Mouse (Mus musculus): ENCODE measurements at regions not wholly inside any gene's neighbourhood (a gene's known extent, or its start where the extent isn't known, plus 50 kb on each side); places are given as distances from the start of the nearest gene placed in this dataset.

GRCm38 (mm10) chr13:28560081-28560480 lies 302.8 kb downstream of the Gm11361 start:
- DNase-seq: no peak

GRCm38 (mm10) chr13:28557032-28557570 lies 299.8 kb downstream of the Gm11361 start:
- no peak for DNase-seq

GRCm38 (mm10) chr13:28556385-28556938 lies 299.1 kb downstream of the Gm11361 start:
- no peak for DNase-seq

- DNase-seq: no peak
Observed at GRCm38 (mm10) chr13:28554143-28554830, 297.0 kb downstream of the Gm11361 start.

GRCm38 (mm10) chr13:28552974-28553750 lies 295.8 kb downstream of the Gm11361 start:
- DNase-seq: no peak

GRCm38 (mm10) chr13:28551555-28551954 lies 294.2 kb downstream of the Gm11361 start:
- peak in 1 of 2 experiments; percentile 28 for DNase-seq

- DNase-seq: no peak
Observed at GRCm38 (mm10) chr13:28545797-28546196, 288.5 kb downstream of the Gm11361 start.

- DNase-seq: no peak
Observed at GRCm38 (mm10) chr13:28545337-28545736, 288.0 kb downstream of the Gm11361 start.

GRCm38 (mm10) chr13:28544819-28545180 lies 287.5 kb downstream of the Gm11361 start:
- no peak for DNase-seq

GRCm38 (mm10) chr13:28544003-28544818 lies 286.9 kb downstream of the Gm11361 start:
- peak in 1 of 2 experiments; percentile 45 for DNase-seq

GRCm38 (mm10) chr13:28541607-28542006 lies 284.3 kb downstream of the Gm11361 start:
- DNase-seq: no peak

GRCm38 (mm10) chr13:28533080-28533479 lies 275.8 kb downstream of the Gm11361 start:
- DNase-seq: no peak

GRCm38 (mm10) chr13:28532278-28532677 lies 274.9 kb downstream of the Gm11361 start:
- DNase-seq: peak; percentile 71 to 81

GRCm38 (mm10) chr13:28531534-28531999 lies 274.2 kb downstream of the Gm11361 start:
- peak; percentile 53 to 63 for DNase-seq

- DNase-seq: no peak
Observed at GRCm38 (mm10) chr13:28530947-28531346, 273.6 kb downstream of the Gm11361 start.

GRCm38 (mm10) chr13:28528898-28529511 lies 271.7 kb downstream of the Gm11361 start:
- no peak for DNase-seq

- no peak for DNase-seq
Observed at GRCm38 (mm10) chr13:28526299-28526698, 269.0 kb downstream of the Gm11361 start.

GRCm38 (mm10) chr13:28524411-28524810 lies 267.1 kb downstream of the Gm11361 start:
- DNase-seq: no peak

- no peak for DNase-seq
Observed at GRCm38 (mm10) chr13:28520127-28520482, 262.8 kb downstream of the Gm11361 start.

- peak in 1 of 2 experiments; percentile 32 for DNase-seq
Observed at GRCm38 (mm10) chr13:28519383-28520126, 262.2 kb downstream of the Gm11361 start.

GRCm38 (mm10) chr13:28517161-28517560 lies 259.8 kb downstream of the Gm11361 start:
- DNase-seq: no peak

All from lung, adult 18-20 months (tissue).